Mouse (Mus musculus) spleen, postnatal 0 days (tissue): ENCODE measurements around the gene Sun1. TPM values are rescaled to one million over a fixed set of nuclear protein-coding genes. Genes with fewer than 3 reads are reported as not detected.

Experiments used
- polyA plus RNA-seq: library from polyadenylated mRNA; unstranded; fragments of >200 nt; fragmentation: Nextera tagmentation; extraction: Ambion mirVana; gene quantifications from 2 replicates; pipeline ENCODE4 v1.2.1, GENCODE M21; 2015

Gene Sun1
- polyA plus RNA-seq = 23.6 and 26.7 TPM in 2 replicates

GRCm38 (mm10) chr5:139199995-139200769 lies at the start of gene Sun1:
TSS of gene Sun1 (plus strand) at chr5:139200637.

DNA sequence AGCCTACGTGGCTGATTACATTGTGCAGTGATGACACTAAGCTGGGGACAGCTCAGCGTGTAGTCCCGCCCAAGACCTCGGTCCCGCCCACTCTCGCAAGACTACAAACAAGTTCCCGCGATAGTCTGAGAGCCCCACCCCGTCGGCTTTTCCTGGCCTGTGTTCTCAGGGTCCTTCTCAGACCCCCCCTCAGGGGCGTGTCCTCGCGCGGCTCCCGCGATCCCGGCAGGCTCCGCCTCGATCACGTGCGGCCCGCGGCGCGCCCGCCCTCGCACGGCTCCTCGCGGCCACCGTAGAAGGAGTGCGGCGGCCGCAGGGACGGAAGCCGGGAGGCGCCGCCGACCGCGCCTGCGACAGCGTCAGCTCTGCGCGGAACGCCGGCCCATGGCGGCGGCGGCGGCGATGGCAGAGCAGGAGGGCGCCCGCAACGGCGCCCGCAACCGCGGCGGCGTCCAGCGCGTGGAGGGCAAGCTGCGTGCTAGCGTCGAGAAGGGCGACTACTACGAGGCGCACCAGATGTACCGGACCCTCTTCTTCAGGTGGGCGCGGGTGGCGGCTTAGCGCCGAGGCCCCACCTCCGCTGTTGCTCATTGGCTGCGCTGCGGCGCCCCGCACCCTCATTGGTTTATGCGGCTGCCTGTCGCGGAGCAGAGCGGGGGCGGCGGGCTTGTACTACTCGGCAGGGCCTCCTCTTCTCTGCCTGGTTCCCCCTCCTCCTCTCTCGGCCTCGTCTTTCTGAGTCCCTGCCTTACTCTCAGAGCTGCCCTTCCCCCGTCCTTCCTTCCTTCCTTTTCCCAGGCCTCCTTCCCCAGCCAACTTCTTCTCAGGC lies 51.9 kb downstream of the Sun1 start, which contains the start of gene Get4:
Gene Get4, plus strand, starts transcription at position 244 of the 829 bp plus-strand sequence.

Other genes with a start within 250 kb of the Sun1 start
- gene Pdgfa, start 203.3 kb upstream of the Sun1 start, polyA plus RNA-seq = 8.7 and 10.3 TPM in 2 replicates
- 3.9 and 5.0 TPM in 2 replicates for gene Prkar1b, start 50.6 kb upstream of the Sun1 start, polyA plus RNA-seq
- 1.9 and 2.2 TPM in 2 replicates for gene Dnaaf5, start 50.4 kb upstream of the Sun1 start, polyA plus RNA-seq
- gene Get4, start 51.7 kb downstream of the Sun1 start, polyA plus RNA-seq = 160 and 187 TPM in 2 replicates
- 5.7 and 8.0 TPM in 2 replicates for gene Adap1, start 125.0 kb downstream of the Sun1 start, polyA plus RNA-seq
- gene Cox19, start 150.8 kb downstream of the Sun1 start, polyA plus RNA-seq = 51.9 and 58.0 TPM in 2 replicates
- not detected in 2 replicates for gene Cyp2w1, start 152.0 kb downstream of the Sun1 start, polyA plus RNA-seq
- gene Gpr146, start 177.1 kb downstream of the Sun1 start, polyA plus RNA-seq = 21.5 and 24.2 TPM in 2 replicates
- 3.1 and 5.5 TPM in 2 replicates for gene C130050O18Rik, start 204.6 kb downstream of the Sun1 start, polyA plus RNA-seq
- gene Gper1, start 222.5 kb downstream of the Sun1 start, polyA plus RNA-seq = 0.46 and 0.72 TPM in 2 replicates